Mouse (Mus musculus) neural tube, embryonic 12.5 days (tissue): ENCODE results near the gene Kcnj10. TPM values are rescaled to one million over a fixed set of nuclear protein-coding genes. Genes with fewer than 3 reads are reported as not detected.

Experiments used
- ATAC-seq: fragments of 200-750 bp; cut with Nextera tagmentation; 2 replicates; pipeline ENCODE4 v1.8.0; 2017; ENCODE audit warnings: low read depth, mild to moderate bottlenecking, moderate TSS enrichment, moderate library complexity; ENCODE audit not compliant: low FRiP score
- H3K27ac ChIP-seq: fragments of 300-500 bp; sonication (generic); 2 replicates; pipeline ENCODE4 v1.5.1; 2016
- H3K27me3 ChIP-seq: fragments of 300-500 bp; sonication (generic); replicated peaks from 2 replicates; pipeline ENCODE4 v1.6.1; 2016; ENCODE audit warnings: mild to moderate bottlenecking
- H3K36me3 ChIP-seq: fragments of 300-500 bp; sonication (generic); 2 replicates; pipeline ENCODE4 v1.6.1; 2016; ENCODE audit warnings: mild to moderate bottlenecking
- H3K4me1 ChIP-seq: fragments of 300-500 bp; sonication (generic); 2 replicates; pipeline ENCODE4 v1.6.1; 2016
- H3K4me2 ChIP-seq: fragments of 300-500 bp; sonication (generic); replicated peaks from 2 replicates; pipeline ENCODE4 v1.6.1; 2016; ENCODE audit warnings: mild to moderate bottlenecking
- H3K4me3 ChIP-seq: fragments of 300-500 bp; sonication (generic); 2 replicates; pipeline ENCODE4 v1.5.1; 2016
- H3K9ac ChIP-seq: fragments of 300-500 bp; sonication (generic); 2 replicates; pipeline ENCODE4 v1.6.1; 2016; ENCODE audit warnings: mild to moderate bottlenecking
- H3K9me3 ChIP-seq: fragments of 300-500 bp; sonication (generic); 2 replicates; pipeline ENCODE4 v1.6.1; 2016; ENCODE audit warnings: mild to moderate bottlenecking
- WGBS: fragments of 180-500 bp; shearing (Covaris S2); methylation state at CpG from one replicate; pipeline ENCODE4 v1.1.7; 2016; 5-methylcytosine and 5-hydroxymethylcytosine counted together
- polyA plus RNA-seq: library from polyadenylated mRNA; unstranded; fragments of >200 nt; fragmentation: Nextera tagmentation; extraction: Ambion mirVana; gene quantifications from 2 replicates; pipeline ENCODE4 v1.2.1, GENCODE M21; 2016

Gene Kcnj10
- polyA plus RNA-seq: 0.96 and 1.3 TPM in 2 replicates

GRCm38 (mm10) chr1:172340729-172341321 lies at the start of gene Kcnj10:
TSS of gene Kcnj10 (plus strand) at chr1:172341210.
- H3K27me3 ChIP-seq: peaks cover 11% of the 10 kb centered on the region; the same call in 1 of the 2 replicates
- no peaks in the 10 kb centered on the region for H3K9me3 ChIP-seq
- ATAC-seq: peak; percentile 96
- no peaks in the 10 kb centered on the region for H3K36me3 ChIP-seq
- H3K27ac ChIP-seq: no peak within 1 kb of the TSS
- 1% methylated on average over 38 of the region's 38 CpGs for WGBS
- peak within 1 kb of the TSS; percentile 55 for H3K4me3 ChIP-seq
- H3K4me2 ChIP-seq: peak within 1 kb of the TSS; percentile 68
- peak within 1 kb of the TSS; percentile 48; the same call in 1 of the 2 replicates for H3K9ac ChIP-seq
- peaks cover 30% of the 10 kb centered on the region for H3K4me1 ChIP-seq

GRCm38 (mm10) chr1:172292880-172293279 lies 48.1 kb upstream of the Kcnj10 start:
- no peak overlapping the region for H3K4me2 ChIP-seq
- H3K27ac ChIP-seq: no peak overlapping the region
- H3K36me3 ChIP-seq: no peaks in the 10 kb centered on the region
- H3K9ac ChIP-seq: no peak overlapping the region
- H3K27me3 ChIP-seq: no peaks in the 10 kb centered on the region
- H3K9me3 ChIP-seq: no peaks in the 10 kb centered on the region
- WGBS: 97% methylated on average over 2 of the region's 2 CpGs
- H3K4me1 ChIP-seq: peaks cover 22% of the 10 kb centered on the region
- ATAC-seq: no peak
- H3K4me3 ChIP-seq: no peak overlapping the region

GRCm38 (mm10) chr1:172293449-172293848 lies 47.6 kb upstream of the Kcnj10 start:
- WGBS: 88% methylated on average over 11 of the region's 11 CpGs
- no peak overlapping the region for H3K4me2 ChIP-seq
- H3K4me3 ChIP-seq: no peak overlapping the region
- no peak overlapping the region for H3K9ac ChIP-seq
- no peaks in the 10 kb centered on the region for H3K9me3 ChIP-seq
- no peak overlapping the region for H3K27ac ChIP-seq
- no peaks in the 10 kb centered on the region for H3K27me3 ChIP-seq
- ATAC-seq: no peak
- peaks cover 27% of the 10 kb centered on the region for H3K4me1 ChIP-seq
- H3K36me3 ChIP-seq: no peaks in the 10 kb centered on the region

GRCm38 (mm10) chr1:172295751-172296197 lies 45.2 kb upstream of the Kcnj10 start:
- H3K4me2 ChIP-seq: peak overlapping the region; percentile 45
- peak; percentile 46; the same call in 1 of the 2 replicates for ATAC-seq
- H3K9me3 ChIP-seq: no peaks in the 10 kb centered on the region
- no peak overlapping the region for H3K9ac ChIP-seq
- no peak overlapping the region for H3K27ac ChIP-seq
- H3K4me1 ChIP-seq: peaks cover 29% of the 10 kb centered on the region
- no peaks in the 10 kb centered on the region for H3K36me3 ChIP-seq
- H3K27me3 ChIP-seq: no peaks in the 10 kb centered on the region
- WGBS: 50% methylated on average over 4 of the region's 4 CpGs
- H3K4me3 ChIP-seq: no peak overlapping the region

GRCm38 (mm10) chr1:172296816-172297510 lies 44.0 kb upstream of the Kcnj10 start:
- Histone ChIP-seq H3K4me2 (peak overlapping the region; percentile 45), H3K27me3 (no peaks in the 10 kb centered on the region), H3K4me3 (peak overlapping the region; percentile 20), H3K4me1 (peaks cover 39% of the 10 kb centered on the region), H3K9me3 (no peaks in the 10 kb centered on the region), H3K36me3 (no peaks in the 10 kb centered on the region), H3K27ac (no peak overlapping the region), H3K9ac (no peak overlapping the region)
- 78% methylated on average over 6 of the region's 6 CpGs for WGBS
- ATAC-seq: no peak

GRCm38 (mm10) chr1:172297611-172298537 lies 43.1 kb upstream of the Kcnj10 start, which contains the start of gene Atp1a2:
TSS of gene Atp1a2 (minus strand) at chr1:172298064.
- peak; percentile 23; the same call in 1 of the 2 replicates for ATAC-seq

GRCm38 (mm10) chr1:172299528-172299927 lies 41.5 kb upstream of the Kcnj10 start:
- 61% methylated on average over 7 of the region's 7 CpGs for WGBS
- Histone ChIP-seq H3K36me3 (no peaks in the 10 kb centered on the region), H3K9ac (no peak overlapping the region), H3K9me3 (no peaks in the 10 kb centered on the region), H3K27me3 (no peaks in the 10 kb centered on the region), H3K27ac (no peak overlapping the region), H3K4me3 (no peak overlapping the region), H3K4me2 (no peak overlapping the region), H3K4me1 (peaks cover 54% of the 10 kb centered on the region)
- ATAC-seq: no peak

More at GRCm38 (mm10) chr1:172297611-172298537, 43.1 kb upstream of the Kcnj10 start, which contains the start of gene Atp1a2:
- H3K27me3 ChIP-seq: no peaks in the 10 kb centered on the region
- no peak within 1 kb of the TSS for H3K9ac ChIP-seq
- H3K4me1 ChIP-seq: peaks cover 48% of the 10 kb centered on the region
- peak within 1 kb of the TSS; percentile 45 for H3K4me2 ChIP-seq
- WGBS: 11% methylated on average over 16 of the region's 16 CpGs
- H3K36me3 ChIP-seq: no peaks in the 10 kb centered on the region
- no peaks in the 10 kb centered on the region for H3K9me3 ChIP-seq
- no peak within 1 kb of the TSS for H3K27ac ChIP-seq
- peak within 1 kb of the TSS; percentile 20 for H3K4me3 ChIP-seq

GRCm38 (mm10) chr1:172300247-172300646 lies 40.8 kb upstream of the Kcnj10 start:
- H3K27me3 ChIP-seq: no peaks in the 10 kb centered on the region
- no peak overlapping the region for H3K27ac ChIP-seq
- no peaks in the 10 kb centered on the region for H3K36me3 ChIP-seq
- 65% methylated on average over 5 of the region's 5 CpGs for WGBS
- ATAC-seq: no peak
- H3K9ac ChIP-seq: no peak overlapping the region
- H3K4me3 ChIP-seq: no peak overlapping the region
- peaks cover 53% of the 10 kb centered on the region for H3K4me1 ChIP-seq
- no peaks in the 10 kb centered on the region for H3K9me3 ChIP-seq
- H3K4me2 ChIP-seq: no peak overlapping the region

- no peaks in the 10 kb centered on the region for H3K27me3 ChIP-seq
- peak; percentile 15; the same call in 1 of the 2 replicates for ATAC-seq
- H3K36me3 ChIP-seq: no peaks in the 10 kb centered on the region
- H3K9me3 ChIP-seq: no peaks in the 10 kb centered on the region
- no peak overlapping the region for H3K4me3 ChIP-seq
- whole genome bisulfite sequencing: 34% methylated on average over 12 of the region's 12 CpGs
- peaks cover 44% of the 10 kb centered on the region for H3K4me1 ChIP-seq
- H3K9ac ChIP-seq: no peak overlapping the region
- H3K4me2 ChIP-seq: no peak overlapping the region
- no peak overlapping the region for H3K27ac ChIP-seq
These were observed 39.8 kb upstream of the Kcnj10 start for GRCm38 (mm10) chr1:172301180-172301579.

GRCm38 (mm10) chr1:172302311-172302710 lies 38.7 kb upstream of the Kcnj10 start:
- no peak overlapping the region for H3K9ac ChIP-seq
- ATAC-seq: no peak
- H3K4me3 ChIP-seq: no peak overlapping the region
- H3K9me3 ChIP-seq: no peaks in the 10 kb centered on the region
- H3K36me3 ChIP-seq: no peaks in the 10 kb centered on the region
- no peaks in the 10 kb centered on the region for H3K27me3 ChIP-seq
- 63% methylated on average over 3 of the region's 3 CpGs for WGBS
- peaks cover 38% of the 10 kb centered on the region for H3K4me1 ChIP-seq
- no peak overlapping the region for H3K4me2 ChIP-seq
- no peak overlapping the region for H3K27ac ChIP-seq

- no peak for ATAC-seq
- Histone ChIP-seq H3K4me3 (no peak overlapping the region), H3K4me1 (peaks cover 36% of the 10 kb centered on the region), H3K36me3 (no peaks in the 10 kb centered on the region), H3K27ac (no peak overlapping the region), H3K9ac (no peak overlapping the region), H3K27me3 (no peaks in the 10 kb centered on the region), H3K9me3 (no peaks in the 10 kb centered on the region), H3K4me2 (no peak overlapping the region)
- 5% methylated on average over 6 of the region's 6 CpGs for WGBS
These were observed 38.2 kb upstream of the Kcnj10 start for GRCm38 (mm10) chr1:172302851-172303250.

- no peak overlapping the region for H3K27ac ChIP-seq
- H3K27me3 ChIP-seq: no peaks in the 10 kb centered on the region
- H3K4me2 ChIP-seq: no peak overlapping the region
- no peak for ATAC-seq
- H3K4me1 ChIP-seq: peaks cover 33% of the 10 kb centered on the region
- H3K9ac ChIP-seq: no peak overlapping the region
- 78% methylated on average over 6 of the region's 6 CpGs for WGBS
- H3K36me3 ChIP-seq: no peaks in the 10 kb centered on the region
- H3K4me3 ChIP-seq: no peak overlapping the region
- H3K9me3 ChIP-seq: no peaks in the 10 kb centered on the region
These were observed 36.6 kb upstream of the Kcnj10 start for GRCm38 (mm10) chr1:172304443-172304842.
